Mouse (Mus musculus) lung, adult 10 weeks (tissue): ENCODE data around the gene Abcb4. TPM values are rescaled to one million over a fixed set of nuclear protein-coding genes. Genes with fewer than 3 reads are reported as not detected.

ENCODE experiments used
- polyA plus RNA-seq: library from polyadenylated mRNA; stranded (reverse); fragments of 350-450 nt; fragmentation: Illumina TruSeq; extraction: RNeasy Lipid Tissue Mini Kit (QIAGEN cat#74804); gene quantifications from one replicate; pipeline ENCODE4 v1.2.3, GENCODE M21; 2014; ENCODE audit warnings: low read depth, low replicate concordance; ENCODE audit not compliant: insufficient read depth

Abcb4 gene
- 0.20 TPM for polyA plus RNA-seq

DNA sequence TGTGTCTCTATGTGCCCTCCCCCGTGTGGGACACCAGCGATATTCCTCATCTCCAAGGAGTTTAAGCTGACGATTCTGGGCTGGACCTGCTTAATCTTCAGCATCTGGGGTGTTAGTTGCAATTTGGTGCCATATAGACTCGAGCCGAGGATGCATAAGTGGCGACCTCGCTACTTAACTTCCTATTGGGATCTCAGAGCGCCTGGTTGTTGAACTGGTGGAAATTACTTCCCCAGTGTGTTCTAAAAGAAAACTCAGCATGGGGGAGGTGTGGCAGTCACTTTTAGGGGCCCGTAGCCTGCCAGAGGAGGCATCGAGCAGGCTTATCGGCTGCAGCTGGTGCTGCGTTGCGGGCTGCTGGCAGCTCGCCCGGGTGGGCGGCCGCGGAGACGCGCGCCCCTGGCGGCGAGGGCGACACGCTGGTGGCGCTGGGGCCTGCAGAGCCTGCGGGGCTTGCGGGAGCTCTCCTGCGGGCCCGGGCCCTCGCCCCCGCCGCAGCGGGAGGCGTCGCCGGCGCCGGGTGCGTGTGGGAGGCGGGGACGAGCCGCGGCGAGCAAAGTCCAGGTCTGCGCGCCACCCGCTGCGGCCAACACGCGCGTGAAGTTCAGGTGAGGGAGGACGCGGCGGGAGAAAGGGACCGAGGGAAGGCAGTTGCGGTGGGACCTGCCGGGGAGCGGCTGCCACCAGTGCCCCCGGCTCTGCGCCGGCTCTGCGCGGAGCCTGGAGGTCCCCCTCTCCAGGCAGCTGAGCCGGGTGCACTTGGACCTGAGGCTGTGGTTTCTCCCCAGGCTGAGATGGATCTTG, at the start of gene Abcb4:
Gene Abcb4, plus strand, starts transcription at position 418 of the 804 bp plus-strand sequence.

DNA sequence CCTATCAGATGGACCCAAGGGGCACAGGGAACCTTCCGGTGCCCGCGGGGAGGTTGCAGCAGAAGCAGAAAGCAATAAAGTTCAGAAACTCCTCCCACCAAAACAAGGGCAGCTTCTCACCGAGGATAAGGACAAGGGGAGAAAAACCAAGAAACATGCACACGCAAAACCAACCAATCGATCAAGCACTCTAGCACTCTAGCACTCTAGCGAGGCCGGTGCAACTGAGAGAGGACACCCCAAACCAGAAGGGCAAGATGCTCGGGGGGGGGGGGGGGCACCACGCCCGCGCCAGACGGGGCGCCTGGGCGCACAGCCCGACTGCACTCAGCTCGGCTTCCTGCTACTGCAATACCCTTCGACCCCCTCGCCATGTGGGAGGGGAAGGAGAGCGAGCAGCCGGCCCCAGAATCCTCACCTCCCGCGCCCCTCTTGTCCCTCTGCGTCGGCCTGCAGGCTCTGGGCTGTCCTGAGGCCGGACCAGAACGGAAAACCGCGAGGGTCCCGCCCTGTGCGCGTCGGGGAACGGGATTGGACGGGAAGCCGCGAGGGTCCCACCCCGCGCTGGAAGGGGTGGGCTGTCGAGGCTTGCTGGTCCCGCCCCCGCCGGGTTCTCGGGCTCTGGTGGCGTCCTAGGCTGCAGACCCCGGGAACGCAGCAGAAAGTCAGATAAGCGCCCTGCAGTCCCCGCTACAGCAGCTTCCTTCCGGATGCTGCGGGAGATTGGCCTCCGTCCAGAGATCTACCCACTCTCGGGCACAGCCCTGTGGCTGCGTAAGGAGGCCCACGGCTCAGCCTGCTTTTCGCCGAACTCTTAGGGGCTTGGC, 103.4 kb downstream of the Abcb4 start, which contains the start of gene Crot:
Gene Crot, minus strand, starts transcription at position 639 of the 827 bp plus-strand sequence.

Other genes starting within 250 kb of the Abcb4 start
- gene Abcb1a, start 233.6 kb upstream of the Abcb4 start, polyA plus RNA-seq: 12.6 TPM
- 1.8 TPM for gene Abcb1b, start 95.6 kb upstream of the Abcb4 start, polyA plus RNA-seq
- 16.1 TPM for gene Crot, start 103.6 kb downstream of the Abcb4 start, polyA plus RNA-seq
- gene Tmem243, start 207.0 kb downstream of the Abcb4 start, polyA plus RNA-seq: 142 TPM